Mouse (Mus musculus) midbrain, embryonic 15.5 days (tissue): Measurements from ENCODE around the gene Ptgs1. TPM values are rescaled to one million over a fixed set of nuclear protein-coding genes. Genes with fewer than 3 reads are reported as not detected.
"Not testable (repeated sequence)": the region's sequence is repeated elsewhere in the genome, so short reads cannot be mapped to it uniquely, and the experiment has no call there.

Experiments used
- ATAC-seq: fragments of 200-750 bp; cut with Nextera tagmentation; replicated peaks from 2 replicates; pipeline ENCODE4 v1.8.0; 2017; ENCODE audit warnings: moderate TSS enrichment
- H3K27ac ChIP-seq: fragments of 300-500 bp; sonication (generic); 2 replicates; pipeline ENCODE4 v1.5.1; 2015; ENCODE audit warnings: mild to moderate bottlenecking, inconsistent platforms
- H3K27me3 ChIP-seq: fragments of 300-500 bp; sonication (generic); replicated peaks from 2 replicates; pipeline ENCODE4 v1.6.1; 2015; ENCODE audit warnings: inconsistent platforms
- H3K36me3 ChIP-seq: fragments of 300-500 bp; sonication (generic); replicated peaks from 2 replicates; pipeline ENCODE4 v1.6.1; 2015; ENCODE audit warnings: inconsistent platforms
- H3K4me1 ChIP-seq: fragments of 300-500 bp; sonication (generic); 2 replicates; pipeline ENCODE4 v1.6.1; 2015; ENCODE audit warnings: inconsistent platforms
- H3K4me2 ChIP-seq: fragments of 300-500 bp; sonication (generic); 2 replicates; pipeline ENCODE4 v1.6.1; 2015; ENCODE audit warnings: inconsistent platforms, mild to moderate bottlenecking, moderate library complexity
- H3K4me3 ChIP-seq: fragments of 300-500 bp; sonication (generic); 2 replicates; pipeline ENCODE4 v1.5.1; 2015; ENCODE audit warnings: mild to moderate bottlenecking, inconsistent platforms
- H3K9ac ChIP-seq: fragments of 300-500 bp; sonication (generic); 2 replicates; pipeline ENCODE4 v1.6.1; 2015; ENCODE audit warnings: mild to moderate bottlenecking, inconsistent platforms
- H3K9me3 ChIP-seq: fragments of 300-500 bp; sonication (generic); 2 replicates; pipeline ENCODE4 v1.6.1; 2016; ENCODE audit warnings: inconsistent platforms
- WGBS: fragments of 180-500 bp; shearing (Covaris S2); methylation state at CpG from one replicate; pipeline ENCODE4 v1.1.7; 2015; ENCODE audit warnings: mixed read lengths; 5-methylcytosine and 5-hydroxymethylcytosine counted together
- polyA plus RNA-seq: library from polyadenylated mRNA; unstranded; fragments of >200 nt; fragmentation: Nextera tagmentation; extraction: Ambion mirVana; gene quantifications from 2 replicates; pipeline ENCODE4 v1.2.1, GENCODE M21; 2015

Ptgs1 gene
- polyA plus RNA-seq = 4.1 and 4.9 TPM in 2 replicates

DNA sequence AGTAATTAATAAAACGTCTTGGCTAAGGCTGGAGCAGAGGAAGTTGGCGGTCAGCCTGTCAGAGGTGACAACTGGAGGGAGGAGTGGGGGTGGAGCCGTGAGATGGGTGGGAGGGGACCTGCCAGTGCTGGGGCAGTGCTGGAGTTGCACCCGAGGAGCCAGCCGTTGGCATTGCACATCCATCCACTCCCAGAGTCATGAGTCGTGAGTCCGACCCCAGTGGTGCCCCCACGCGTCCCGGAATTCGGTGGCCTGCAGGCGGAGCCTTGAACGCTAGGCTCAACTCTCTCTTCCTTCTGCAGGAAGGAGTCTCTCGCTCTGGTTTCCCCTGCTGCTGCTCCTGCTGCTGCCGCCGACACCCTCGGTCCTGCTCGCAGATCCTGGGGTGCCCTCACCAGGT, at the start of gene Ptgs1:
Ptgs1 (plus strand) TSS at position 61 of the 400 bp plus-strand sequence.
- Histone ChIP-seq H3K9ac (peak within 1 kb of the TSS; percentile 15; the same call in 1 of the 2 replicates), H3K36me3 (no peaks in the 10 kb centered on the region), H3K27me3 (peaks cover 3% of the 10 kb centered on the region; the same call in 1 of the 2 replicates), H3K9me3 (no peaks in the 10 kb centered on the region), H3K4me1 (peaks cover 9% of the 10 kb centered on the region), H3K4me3 (peak within 1 kb of the TSS; percentile 26), H3K4me2 (peak within 1 kb of the TSS; percentile 54), H3K27ac (no peak within 1 kb of the TSS)
- WGBS = 2% methylated on average over 18 of the region's 18 CpGs
- ATAC-seq = peak; percentile 55; the same call in 1 of the 2 replicates

DNA sequence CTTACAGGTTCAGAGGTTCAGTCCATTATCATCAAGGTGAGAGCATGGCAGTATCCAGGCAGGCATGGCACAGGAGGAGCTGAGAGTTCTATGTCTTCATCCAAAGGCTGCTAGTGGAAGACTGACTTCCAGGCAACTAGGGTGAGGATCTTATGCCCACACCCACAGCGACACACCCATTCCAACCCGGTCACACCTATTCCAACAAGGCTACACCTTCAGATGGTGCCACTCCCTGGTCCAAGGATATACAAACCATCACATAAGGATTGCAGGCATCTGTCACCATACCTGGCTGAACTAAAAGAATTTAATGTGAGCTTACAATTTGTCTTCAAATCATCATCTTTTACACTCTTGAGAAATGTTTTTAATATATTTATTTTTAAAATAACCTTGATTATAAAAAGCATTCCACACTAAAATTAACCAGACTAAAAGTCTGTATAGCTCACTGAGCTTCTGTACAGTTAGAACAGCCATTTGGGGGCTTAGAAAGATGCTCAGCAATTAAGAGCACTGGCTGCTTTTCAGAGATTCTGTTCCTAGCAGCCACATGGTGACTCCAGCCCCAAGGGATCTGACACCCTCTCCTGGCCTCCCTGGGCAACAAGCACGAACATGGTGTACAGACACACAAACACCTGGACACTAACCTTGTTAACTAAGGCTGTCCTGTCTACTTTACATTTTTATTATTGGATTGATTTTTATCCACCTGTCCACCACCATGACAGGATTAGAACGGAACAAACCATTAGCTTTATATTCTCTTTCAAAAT, 48.4 kb upstream of the Ptgs1 start:
- not testable (repeated sequence) for H3K27me3 ChIP-seq, H3K27ac ChIP-seq, H3K9ac ChIP-seq, H3K9me3 ChIP-seq, ATAC-seq, H3K36me3 ChIP-seq, H3K4me2 ChIP-seq, H3K4me3 ChIP-seq, H3K4me1 ChIP-seq
- WGBS = 88% methylated on average over 4 of the region's 4 CpGs

DNA sequence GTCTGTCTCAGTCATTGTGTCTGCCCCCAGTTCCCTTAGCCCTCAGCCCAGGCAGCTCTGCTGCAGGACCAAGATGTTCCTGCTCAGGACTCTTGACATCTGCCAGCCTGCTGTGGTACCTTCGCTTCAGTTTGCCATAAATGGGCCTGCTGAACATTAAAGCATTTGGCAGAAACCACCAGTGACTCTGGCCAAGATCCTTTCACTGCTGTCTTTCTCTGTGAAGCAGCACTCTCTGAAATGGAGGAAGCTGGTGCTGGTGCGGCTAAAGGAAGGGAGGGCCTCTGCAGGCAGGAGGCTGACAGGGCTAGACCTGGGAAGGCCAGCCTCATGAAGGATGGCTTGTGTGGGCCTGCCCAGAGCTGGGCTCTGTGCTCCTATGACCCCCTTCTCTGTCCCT, 46.9 kb upstream of the Ptgs1 start:
- WGBS = 87% methylated on average over 2 of the region's 2 CpGs
- no peak for ATAC-seq
- Histone ChIP-seq H3K9me3 (no peaks in the 10 kb centered on the region), H3K4me1 (no peaks in the 10 kb centered on the region), H3K27ac (no peak overlapping the region), H3K4me3 (no peak overlapping the region), H3K27me3 (no peaks in the 10 kb centered on the region), H3K9ac (no peak overlapping the region), H3K4me2 (no peak overlapping the region), H3K36me3 (no peaks in the 10 kb centered on the region)

DNA sequence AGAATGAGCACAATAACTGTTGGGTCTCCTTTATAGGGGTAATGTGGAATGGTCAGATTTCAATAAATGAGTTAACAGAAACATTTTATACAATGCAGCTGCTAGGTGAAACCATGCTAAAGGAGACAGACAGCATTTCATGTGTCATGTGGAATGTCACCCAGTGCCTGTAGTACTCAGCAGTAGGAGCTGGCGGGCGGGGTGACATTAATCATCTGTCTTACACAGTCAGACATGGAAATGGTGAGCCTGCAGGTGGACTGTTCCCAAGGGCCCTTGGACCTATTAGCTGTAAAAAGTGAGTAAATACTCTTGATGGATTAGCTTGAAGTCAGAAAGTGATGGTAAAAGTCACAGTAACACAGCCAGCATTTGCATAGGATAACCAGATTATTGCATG, 46.0 kb upstream of the Ptgs1 start:
- no peak for ATAC-seq
- Histone ChIP-seq H3K9me3 (no peaks in the 10 kb centered on the region), H3K36me3 (no peaks in the 10 kb centered on the region), H3K27me3 (no peaks in the 10 kb centered on the region), H3K27ac (no peak overlapping the region), H3K9ac (no peak overlapping the region), H3K4me1 (no peaks in the 10 kb centered on the region), H3K4me2 (no peak overlapping the region), H3K4me3 (no peak overlapping the region)
- WGBS = 100% methylated on average over 2 of the region's 2 CpGs

DNA sequence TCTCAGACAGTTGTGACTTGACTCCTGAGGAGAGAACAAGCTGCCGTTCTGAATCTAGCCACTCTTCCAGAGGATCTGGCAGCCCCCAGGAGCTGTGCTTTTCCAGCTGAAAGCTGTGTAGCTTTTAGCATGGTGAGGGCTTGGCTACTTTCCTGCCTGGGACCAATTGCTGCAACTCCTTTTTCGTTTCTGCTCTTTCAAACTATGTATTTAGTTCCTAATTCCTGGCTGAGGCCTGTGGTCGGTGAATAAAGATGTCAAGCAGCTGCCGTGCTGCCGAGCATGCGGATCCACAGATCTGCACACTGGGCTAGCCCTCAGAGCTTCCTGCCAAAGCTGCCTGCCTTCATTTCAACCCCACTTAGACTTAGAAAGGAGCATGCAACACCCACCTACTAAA, 45.4 kb upstream of the Ptgs1 start:
- no peaks in the 10 kb centered on the region for H3K9me3 ChIP-seq
- H3K4me2 ChIP-seq = no peak overlapping the region
- H3K27me3 ChIP-seq = no peaks in the 10 kb centered on the region
- H3K4me1 ChIP-seq = no peaks in the 10 kb centered on the region
- 62% methylated on average over 6 of the region's 6 CpGs for WGBS
- H3K27ac ChIP-seq = no peak overlapping the region
- no peaks in the 10 kb centered on the region for H3K36me3 ChIP-seq
- no peak overlapping the region for H3K9ac ChIP-seq
- no peak for ATAC-seq
- H3K4me3 ChIP-seq = no peak overlapping the region

DNA sequence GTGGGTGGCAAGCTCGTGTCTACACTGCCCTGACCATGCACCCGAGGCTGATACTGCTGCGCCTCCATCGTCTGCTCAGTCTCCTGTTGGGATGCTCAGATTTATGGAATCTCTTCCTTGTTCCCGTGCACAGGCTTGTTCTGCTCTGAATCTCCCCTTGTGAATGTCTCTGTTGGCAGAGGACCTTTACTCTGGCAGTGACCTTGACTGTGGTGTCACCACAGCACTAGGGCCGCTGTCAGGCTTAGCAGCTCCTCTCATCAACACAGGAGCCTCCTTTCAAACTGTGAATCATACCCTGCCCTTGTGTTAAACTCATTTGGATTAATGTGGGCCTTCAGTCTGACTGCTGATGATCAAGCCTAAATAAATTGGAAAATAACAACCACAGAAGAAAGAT, 41.0 kb upstream of the Ptgs1 start:
- H3K4me1 ChIP-seq, ATAC-seq, H3K9ac ChIP-seq, H3K4me2 ChIP-seq, H3K4me3 ChIP-seq, H3K9me3 ChIP-seq, H3K27ac ChIP-seq, H3K27me3 ChIP-seq, H3K36me3 ChIP-seq: not testable (repeated sequence)
- 88% methylated on average over 6 of the region's 6 CpGs for WGBS

DNA sequence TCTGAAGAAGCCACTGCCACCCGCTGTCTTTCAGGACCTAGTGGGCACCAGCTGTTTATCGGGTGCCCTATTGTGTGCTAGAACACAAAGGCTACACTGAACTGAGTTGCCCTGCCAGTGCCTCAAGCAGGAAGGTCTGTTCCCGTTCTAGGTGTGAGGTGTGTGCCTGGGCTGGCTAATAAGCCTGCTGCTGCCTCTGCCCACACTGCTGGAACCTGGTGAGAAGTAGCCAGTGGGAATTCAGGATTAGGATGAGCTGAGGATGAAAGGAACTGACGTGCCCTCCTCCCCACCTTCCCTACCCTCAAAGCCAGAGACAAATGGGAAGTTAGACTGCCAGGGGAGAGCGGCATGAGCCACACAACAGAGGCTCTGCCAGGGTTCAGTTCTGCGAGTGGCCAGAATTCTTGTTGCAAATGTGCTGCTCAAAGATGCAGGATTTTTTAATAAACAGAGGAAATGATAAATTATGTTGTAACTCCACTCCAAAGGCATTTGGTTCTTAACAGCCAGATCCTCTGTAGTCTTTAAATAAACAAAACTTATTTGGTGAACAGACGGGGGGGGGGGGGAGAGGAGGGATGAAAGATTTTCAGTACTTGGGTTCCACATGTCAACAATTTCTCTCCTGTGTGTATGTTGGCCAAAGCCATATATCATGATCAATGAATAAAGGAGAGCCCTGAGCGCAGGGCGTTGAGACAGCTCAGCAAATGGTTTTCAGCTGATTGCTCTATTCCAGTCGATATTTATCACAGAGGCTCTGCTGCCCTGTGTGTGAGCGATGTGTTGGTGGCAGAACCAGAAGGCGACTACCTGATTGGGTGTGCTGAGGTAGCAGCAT, 38.9 kb upstream of the Ptgs1 start:
- Histone ChIP-seq H3K4me1 (no peaks in the 10 kb centered on the region), H3K36me3 (no peaks in the 10 kb centered on the region), H3K9ac (no peak overlapping the region), H3K27ac (no peak overlapping the region), H3K27me3 (no peaks in the 10 kb centered on the region), H3K9me3 (no peaks in the 10 kb centered on the region), H3K4me2 (no peak overlapping the region), H3K4me3 (no peak overlapping the region)
- ATAC-seq = peak; percentile 48
- 56% methylated on average over 12 of the region's 12 CpGs for WGBS

DNA sequence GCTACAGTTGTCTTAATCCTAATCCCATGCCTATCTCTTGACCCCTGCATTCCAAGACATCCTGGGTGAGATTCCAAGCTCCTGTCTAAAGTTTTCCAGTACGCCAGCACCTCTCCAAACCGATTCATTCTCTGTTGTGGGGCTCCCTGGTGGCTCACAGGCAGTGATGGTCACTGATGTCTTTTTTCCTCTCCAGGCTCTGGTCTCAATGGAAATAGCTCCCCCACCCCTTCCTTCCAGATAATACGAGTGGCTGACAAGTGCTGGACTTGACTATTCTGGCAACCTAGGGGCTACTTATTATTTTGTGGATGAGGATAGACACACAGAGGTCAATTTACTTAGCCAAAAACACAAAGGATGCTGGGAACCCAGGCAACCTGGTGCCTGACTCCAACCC, 33.2 kb upstream of the Ptgs1 start:
- ATAC-seq = no peak
- no peak overlapping the region for H3K9ac ChIP-seq
- no peaks in the 10 kb centered on the region for H3K9me3 ChIP-seq
- no peak overlapping the region for H3K27ac ChIP-seq
- no peak overlapping the region for H3K4me2 ChIP-seq
- H3K4me3 ChIP-seq = no peak overlapping the region
- 44% methylated on average over 3 of the region's 3 CpGs for WGBS
- H3K36me3 ChIP-seq = no peaks in the 10 kb centered on the region
- H3K27me3 ChIP-seq = peaks cover 20% of the 10 kb centered on the region; the same call in 1 of the 2 replicates
- H3K4me1 ChIP-seq = peaks cover 15% of the 10 kb centered on the region

DNA sequence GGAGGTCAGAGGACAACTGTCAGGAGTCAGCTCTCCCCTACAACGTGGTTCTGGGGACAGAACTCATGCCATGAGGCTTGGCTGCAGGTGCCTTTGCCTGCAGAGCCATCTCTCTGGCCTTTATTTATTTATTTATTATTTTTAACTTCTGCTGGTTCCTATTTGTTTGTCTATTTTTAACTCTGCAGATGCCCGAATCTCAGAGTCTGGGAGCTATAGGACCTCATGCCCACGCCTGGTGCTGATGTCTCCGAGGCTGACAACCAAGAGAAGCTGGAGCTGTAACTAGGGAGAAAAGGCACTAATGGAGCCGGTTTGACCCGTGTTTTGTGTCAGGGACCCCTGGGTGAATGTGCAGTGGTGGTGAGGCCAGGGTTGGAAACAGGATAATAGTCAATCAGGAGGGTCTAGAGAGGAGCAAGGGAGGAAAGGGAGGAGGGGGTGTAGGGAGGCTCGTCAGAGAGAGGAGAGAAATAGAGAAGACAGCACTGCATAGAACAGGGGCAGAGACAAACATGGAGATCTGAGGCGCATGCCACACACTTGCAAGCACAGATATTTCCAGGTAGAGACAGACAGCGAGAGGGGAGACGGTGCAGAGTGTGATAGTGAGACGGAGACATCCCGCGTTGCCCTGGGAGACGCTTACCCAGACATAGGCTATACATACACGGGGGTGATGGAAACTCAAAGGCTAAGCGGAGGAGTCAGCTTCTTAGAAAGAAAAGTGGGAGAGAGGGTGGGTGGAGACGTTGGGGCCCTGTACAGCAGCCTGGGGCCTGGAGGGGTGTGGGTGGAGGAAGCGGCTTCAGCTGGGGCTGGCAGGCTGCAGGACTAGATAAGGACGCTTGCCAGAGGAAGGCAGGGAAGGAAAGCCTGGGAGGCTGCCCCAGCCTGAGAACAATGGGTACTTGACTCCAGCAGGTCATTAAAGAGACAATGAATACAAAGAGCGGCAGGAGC, 32.0 kb upstream of the Ptgs1 start:
- H3K4me3 ChIP-seq = no peak overlapping the region
- peaks cover 26% of the 10 kb centered on the region for H3K4me1 ChIP-seq
- H3K36me3 ChIP-seq = no peaks in the 10 kb centered on the region
- ATAC-seq = peak; percentile 85
- peak overlapping the region; percentile 37 for H3K4me2 ChIP-seq
- peak overlapping the region; percentile 43 for H3K27ac ChIP-seq
- H3K27me3 ChIP-seq = peaks cover 24% of the 10 kb centered on the region; the same call in 1 of the 2 replicates
- WGBS = 10% methylated on average over 20 of the region's 20 CpGs
- H3K9ac ChIP-seq = peak overlapping the region; percentile 11
- H3K9me3 ChIP-seq = no peaks in the 10 kb centered on the region

DNA sequence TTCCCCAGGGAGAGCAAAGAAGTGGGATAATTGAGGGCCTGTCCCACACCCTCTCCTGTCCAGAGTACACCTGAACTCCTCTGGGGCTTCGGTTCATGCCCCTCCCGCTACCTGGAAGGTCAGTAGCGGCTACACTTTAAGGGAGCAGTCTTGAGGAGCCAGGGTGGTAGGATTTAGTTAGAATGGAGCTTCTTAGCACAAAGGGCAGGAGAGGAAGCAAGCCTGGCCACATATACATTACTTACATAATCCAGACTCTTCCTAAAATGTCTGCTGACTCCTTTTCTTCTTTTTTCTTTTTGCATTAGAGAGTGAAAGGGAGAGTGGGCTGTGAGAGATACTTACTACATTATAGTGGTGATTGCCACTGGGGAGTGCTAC, 31.4 kb upstream of the Ptgs1 start:
- Histone ChIP-seq H3K4me1 (peaks cover 32% of the 10 kb centered on the region), H3K27ac (peak overlapping the region; percentile 43; the same call in 1 of the 2 replicates), H3K4me3 (no peak overlapping the region), H3K4me2 (peak overlapping the region; percentile 37), H3K36me3 (no peaks in the 10 kb centered on the region), H3K27me3 (peaks cover 24% of the 10 kb centered on the region; the same call in 1 of the 2 replicates), H3K9me3 (no peaks in the 10 kb centered on the region), H3K9ac (peak overlapping the region; percentile 11; the same call in 1 of the 2 replicates)
- 8% methylated on average over 3 of the region's 3 CpGs for WGBS
- ATAC-seq = no peak

DNA sequence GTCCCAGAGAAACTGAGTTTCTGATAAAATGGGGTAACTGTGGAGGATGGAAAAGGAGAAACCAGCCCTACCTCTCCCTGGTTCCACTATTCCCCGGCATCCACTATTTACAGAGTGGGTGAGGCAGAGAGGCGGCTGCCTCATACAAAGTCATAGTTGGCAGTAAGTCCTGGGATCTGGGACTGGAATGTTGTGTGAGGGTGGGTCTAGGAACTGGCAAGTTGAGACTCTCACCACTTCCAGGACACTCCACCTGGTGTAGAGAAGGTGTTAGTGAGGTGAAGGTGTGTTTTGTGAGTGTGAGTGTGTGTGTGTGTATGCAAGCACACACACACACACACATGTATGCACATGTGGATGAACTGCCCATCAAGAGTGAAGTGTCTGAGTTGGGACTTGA, 29.4 kb upstream of the Ptgs1 start:
- Histone ChIP-seq H3K36me3 (no peaks in the 10 kb centered on the region), H3K4me2 (no peak overlapping the region), H3K9ac (no peak overlapping the region), H3K4me3 (no peak overlapping the region), H3K4me1 (peaks cover 36% of the 10 kb centered on the region), H3K27ac (no peak overlapping the region), H3K9me3 (no peaks in the 10 kb centered on the region), H3K27me3 (peaks cover 24% of the 10 kb centered on the region; the same call in 1 of the 2 replicates)
- ATAC-seq = no peak
- WGBS = 97% methylated on average over 2 of the region's 2 CpGs
